Mouse (Mus musculus) stomach, embryonic 14.5 days (tissue): Measurements from ENCODE around the gene Tcf3. TPM values are rescaled to one million over a fixed set of nuclear protein-coding genes. Genes with fewer than 3 reads are reported as not detected.

Experiments
- ATAC-seq: fragments of 200-750 bp; cut with Nextera tagmentation; 2 replicates; pipeline ENCODE4 v1.8.0; 2017; ENCODE audit warnings: low read depth, moderate TSS enrichment; ENCODE audit not compliant: insufficient number of reproducible peaks, insufficient read depth, low FRiP score
- H3K27ac ChIP-seq: fragments of 300-500 bp; sonication (generic); 2 replicates; pipeline ENCODE4 v1.5.1; 2014; ENCODE audit warnings: mild to moderate bottlenecking, low read length, moderate library complexity, mixed read lengths
- H3K27me3 ChIP-seq: fragments of 300-500 bp; sonication (generic); 2 replicates; pipeline ENCODE4 v1.6.1; 2014; ENCODE audit warnings: low read length, control low read depth, mixed read lengths; ENCODE audit not compliant: control insufficient read depth, insufficient read depth
- H3K36me3 ChIP-seq: fragments of 300-500 bp; sonication (generic); 2 replicates; pipeline ENCODE4 v1.6.1; 2014; ENCODE audit warnings: mild to moderate bottlenecking, control low read depth, low read length, moderate library complexity, mixed read lengths; ENCODE audit not compliant: control insufficient read depth, insufficient read depth
- H3K4me1 ChIP-seq: fragments of 300-500 bp; sonication (generic); 2 replicates; pipeline ENCODE4 v1.6.1; 2014; ENCODE audit warnings: low read length, control low read depth, mixed read lengths; ENCODE audit not compliant: control insufficient read depth, insufficient read depth
- H3K4me2 ChIP-seq: fragments of 300-500 bp; sonication (generic); replicated peaks from 2 replicates; pipeline ENCODE4 v1.6.1; 2014; ENCODE audit warnings: low read depth, low read length, control low read depth
- H3K4me3 ChIP-seq: fragments of 300-500 bp; sonication (generic); 2 replicates; pipeline ENCODE4 v1.5.1; 2014; ENCODE audit warnings: low read depth, low read length, control low read depth
- H3K9ac ChIP-seq: fragments of 300-500 bp; sonication (generic); replicated peaks from 2 replicates; pipeline ENCODE4 v1.6.1; 2014; ENCODE audit warnings: low read depth, mild to moderate bottlenecking, control low read depth, low read length, moderate library complexity, mixed read lengths
- H3K9me3 ChIP-seq: fragments of 300-500 bp; sonication (generic); 2 replicates; pipeline ENCODE4 v1.6.1; 2016; ENCODE audit warnings: low read depth, low read length, control low read depth; ENCODE audit not compliant: control insufficient read depth
- WGBS: fragments of 180-500 bp; shearing (Covaris S2); extraction: QIAGEN DNeasy Blood & Tissue Kit; methylation state at CpG from one replicate; pipeline ENCODE4 v1.1.7; 2014; 5-methylcytosine and 5-hydroxymethylcytosine counted together
- polyA plus RNA-seq: library from polyadenylated mRNA; unstranded; fragments of >200 nt; fragmentation: Nextera tagmentation; extraction: Ambion mirVana; gene quantifications from 2 replicates; pipeline ENCODE4 v1.2.1, GENCODE M21; 2014

Tcf3 gene
- polyA plus RNA-seq, 1 experiment from 2014 or later: 107 TPM

DNA sequence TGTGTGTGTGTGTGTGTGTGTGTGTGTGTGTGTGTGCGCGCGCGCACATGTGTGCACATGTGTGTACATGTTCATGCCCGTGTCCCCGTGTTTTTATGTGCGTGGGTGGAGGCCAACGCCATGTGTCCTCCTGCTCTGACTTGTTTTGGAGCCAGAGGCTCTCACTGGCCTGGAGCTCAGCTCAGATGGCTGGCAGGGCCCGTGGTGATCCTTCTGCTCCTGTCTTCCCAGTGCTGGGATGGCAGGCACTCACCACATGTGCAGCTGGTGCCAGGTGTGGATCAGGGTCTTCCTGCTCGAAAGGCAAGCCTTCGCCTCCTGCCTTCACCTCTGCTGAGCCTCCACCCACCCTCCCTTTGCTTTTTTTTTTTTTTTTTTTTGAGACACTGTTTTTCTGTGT, 26.2 kb upstream of the Tcf3 start:
- 90% methylated on average over 11 of the region's 11 CpGs for WGBS
- H3K4me3 ChIP-seq: no peak overlapping the region
- H3K9me3 ChIP-seq: no peaks in the 10 kb centered on the region
- ATAC-seq: no peak
- no peak overlapping the region for H3K27ac ChIP-seq
- H3K9ac ChIP-seq: no peak overlapping the region
- no peaks in the 10 kb centered on the region for H3K4me1 ChIP-seq
- no peak overlapping the region for H3K4me2 ChIP-seq
- H3K36me3 ChIP-seq: no peaks in the 10 kb centered on the region
- no peaks in the 10 kb centered on the region for H3K27me3 ChIP-seq

DNA sequence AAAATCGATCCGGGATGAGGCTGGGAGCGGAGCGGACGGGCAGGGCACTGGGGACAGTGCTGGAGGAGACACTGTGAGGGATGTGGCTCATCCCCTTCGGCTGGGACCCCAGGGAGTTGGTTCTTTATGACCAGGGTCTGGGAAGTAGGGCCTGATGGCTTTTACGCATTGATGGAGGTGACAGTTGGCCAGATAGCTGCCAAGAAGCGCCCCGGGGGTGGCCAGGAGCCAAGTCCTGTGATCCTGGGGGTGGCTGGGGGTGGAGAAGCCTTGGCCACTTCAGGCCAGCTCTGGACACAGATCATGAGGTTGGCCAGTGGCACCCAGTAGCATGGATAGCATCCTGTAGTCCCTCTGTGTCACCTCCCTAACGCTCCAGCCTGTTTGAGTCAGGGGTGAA, 25.8 kb upstream of the Tcf3 start:
- no peak for ATAC-seq
- H3K36me3 ChIP-seq: no peaks in the 10 kb centered on the region
- WGBS: 78% methylated on average over 10 of the region's 10 CpGs
- no peaks in the 10 kb centered on the region for H3K4me1 ChIP-seq
- no peak overlapping the region for H3K9ac ChIP-seq
- H3K9me3 ChIP-seq: no peaks in the 10 kb centered on the region
- no peak overlapping the region for H3K4me2 ChIP-seq
- H3K27me3 ChIP-seq: no peaks in the 10 kb centered on the region
- no peak overlapping the region for H3K4me3 ChIP-seq
- no peak overlapping the region for H3K27ac ChIP-seq

DNA sequence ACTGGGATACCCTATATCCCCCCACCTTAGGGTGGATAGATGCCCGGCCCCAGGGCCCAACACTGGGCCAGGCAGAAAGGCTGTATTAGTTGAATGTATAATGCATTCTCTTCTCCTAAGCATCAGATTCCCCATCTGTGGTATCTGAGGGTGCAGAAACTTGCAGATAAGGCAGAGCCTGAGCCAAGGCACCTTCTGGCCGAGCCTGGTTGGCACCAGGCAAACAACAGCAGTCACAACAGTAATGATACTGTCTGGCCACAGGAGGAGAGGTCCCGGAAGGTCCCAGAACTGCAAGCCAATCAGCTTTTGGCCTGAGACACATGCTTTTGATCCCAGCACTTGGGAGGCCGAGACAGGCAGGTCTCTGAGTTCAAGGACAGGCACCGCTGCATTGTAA, 22.2 kb upstream of the Tcf3 start:
- Histone ChIP-seq H3K4me1 (no peaks in the 10 kb centered on the region), H3K9ac (no peak overlapping the region), H3K36me3 (no peaks in the 10 kb centered on the region), H3K9me3 (no peaks in the 10 kb centered on the region), H3K4me3 (no peak overlapping the region), H3K27me3 (no peaks in the 10 kb centered on the region), H3K27ac (no peak overlapping the region), H3K4me2 (no peak overlapping the region)
- ATAC-seq: no peak
- 84% methylated on average over 5 of the region's 5 CpGs for WGBS

DNA sequence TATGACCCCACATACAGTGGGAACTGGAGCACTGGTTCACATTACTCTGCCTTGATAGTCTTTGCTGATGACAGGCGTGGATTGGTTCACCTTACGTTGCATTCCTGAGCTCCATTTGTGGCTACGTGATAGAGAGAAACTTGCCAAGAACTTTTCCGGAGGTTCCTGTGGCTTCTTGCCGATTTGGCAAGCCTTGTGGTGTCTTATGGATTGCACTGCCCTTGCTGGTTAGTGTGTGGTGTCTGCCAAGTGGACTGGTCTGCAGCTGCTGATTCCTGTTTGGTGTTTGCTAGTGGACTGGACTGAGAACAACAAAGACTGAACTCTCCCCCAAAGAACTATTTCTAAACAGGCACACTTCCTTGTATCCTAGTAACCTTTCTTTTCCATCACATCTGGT, 21.3 kb upstream of the Tcf3 start:
- H3K9me3 ChIP-seq: no peaks in the 10 kb centered on the region
- 85% methylated on average over 5 of the region's 5 CpGs for WGBS

DNA sequence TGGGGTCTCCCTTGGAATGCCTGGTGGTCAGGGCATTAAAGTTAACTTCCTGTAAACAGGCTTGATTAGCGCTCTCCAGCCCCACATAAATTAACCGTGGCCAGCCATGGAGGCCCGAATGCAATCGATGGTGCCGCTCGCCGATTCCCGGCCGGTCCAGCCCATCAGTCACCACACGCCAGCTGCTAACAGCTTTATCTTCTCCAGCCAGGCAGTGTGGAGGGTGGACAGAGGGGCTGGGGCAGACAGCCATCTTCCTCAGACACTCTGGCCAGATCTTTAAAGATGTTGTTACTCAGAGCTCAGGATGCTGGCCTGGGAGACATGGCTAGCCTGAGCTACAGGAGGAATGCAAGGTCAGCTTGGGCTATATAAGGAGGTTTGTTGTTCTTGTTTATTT, 20.2 kb upstream of the Tcf3 start:
- no peak overlapping the region for H3K27ac ChIP-seq
- ATAC-seq: no peak
- H3K27me3 ChIP-seq: no peaks in the 10 kb centered on the region
- WGBS: 28% methylated on average over 10 of the region's 10 CpGs
- no peak overlapping the region for H3K4me2 ChIP-seq
- H3K4me3 ChIP-seq: no peak overlapping the region
- no peak overlapping the region for H3K9ac ChIP-seq
- no peaks in the 10 kb centered on the region for H3K36me3 ChIP-seq
- no peaks in the 10 kb centered on the region for H3K9me3 ChIP-seq
- no peaks in the 10 kb centered on the region for H3K4me1 ChIP-seq

More for the DNA sequence above, 21.3 kb upstream of the Tcf3 start:
- Histone ChIP-seq H3K36me3 (no peaks in the 10 kb centered on the region), H3K4me3 (no peak overlapping the region), H3K27ac (no peak overlapping the region), H3K27me3 (no peaks in the 10 kb centered on the region), H3K4me2 (no peak overlapping the region), H3K4me1 (no peaks in the 10 kb centered on the region), H3K9ac (no peak overlapping the region)
- no peak for ATAC-seq

- Histone ChIP-seq H3K4me1 (no peaks in the 10 kb centered on the region), H3K9ac (no peak overlapping the region), H3K9me3 (no peaks in the 10 kb centered on the region), H3K36me3 (no peaks in the 10 kb centered on the region), H3K27me3 (no peaks in the 10 kb centered on the region), H3K4me2 (no peak overlapping the region), H3K27ac (no peak overlapping the region), H3K4me3 (no peak overlapping the region)
- WGBS: 9% methylated on average over 6 of the region's 6 CpGs
- ATAC-seq: no peak
These were observed 17.2 kb upstream of the Tcf3 start for GRCm38 (mm10) chr10:80450599-80450998.

- peak; percentile 80 for ATAC-seq
- Histone ChIP-seq H3K27ac (no peak overlapping the region), H3K27me3 (no peaks in the 10 kb centered on the region), H3K4me3 (no peak overlapping the region), H3K4me1 (0 out of 2 replicates have a peak, but pooled peaks cover 6% of the 10 kb centered on the region), H3K9me3 (no peaks in the 10 kb centered on the region), H3K9ac (no peak overlapping the region), H3K4me2 (0 out of 2 replicates have a peak overlapping the region, but pooled peaks have one; percentile 14), H3K36me3 (no peaks in the 10 kb centered on the region)
- 6% methylated on average over 26 of the region's 26 CpGs for WGBS
These were observed 12.6 kb upstream of the Tcf3 start for GRCm38 (mm10) chr10:80445898-80446601.

GRCm38 (mm10) chr10:80445052-80445451, 11.6 kb upstream of the Tcf3 start:
- Histone ChIP-seq H3K27ac (no peak overlapping the region), H3K9ac (no peak overlapping the region), H3K9me3 (no peaks in the 10 kb centered on the region), H3K36me3 (no peaks in the 10 kb centered on the region), H3K4me1 (0 out of 2 replicates have a peak, but pooled peaks cover 6% of the 10 kb centered on the region), H3K27me3 (no peaks in the 10 kb centered on the region), H3K4me2 (no peak overlapping the region), H3K4me3 (no peak overlapping the region)
- ATAC-seq: no peak
- 58% methylated on average over 1 of the region's 1 CpGs for WGBS
